Mouse (Mus musculus) hindbrain, embryonic 14.5 days (tissue): ENCODE results near the gene Hacl1. TPM values are rescaled to one million over a fixed set of nuclear protein-coding genes. Genes with fewer than 3 reads are reported as not detected.

ENCODE experiments used
- ATAC-seq: fragments of 200-750 bp; cut with Nextera tagmentation; 2 replicates; pipeline ENCODE4 v1.8.0; 2017; ENCODE audit warnings: moderate number of reproducible peaks, mild to moderate bottlenecking, moderate TSS enrichment, moderate library complexity; ENCODE audit not compliant: low FRiP score
- DNase-seq: peaks from one replicate; pipeline ENCODE4 v3.0.0-alpha.2; 2015; ENCODE audit warnings: low spot score
- H3K27ac ChIP-seq: fragments of 300-500 bp; sonication (generic); 2 replicates; pipeline ENCODE4 v1.5.1; 2014; ENCODE audit warnings: mild to moderate bottlenecking, moderate library complexity
- H3K27me3 ChIP-seq: fragments of 300-500 bp; sonication (generic); 2 replicates; pipeline ENCODE4 v1.6.1; 2014; ENCODE audit warnings: mild to moderate bottlenecking, low read length, mixed read lengths; ENCODE audit not compliant: control insufficient read depth, insufficient read depth
- H3K36me3 ChIP-seq: fragments of 300-500 bp; sonication (generic); replicated peaks from 2 replicates; pipeline ENCODE4 v1.6.1; 2014; ENCODE audit not compliant: control insufficient read depth, insufficient read depth
- H3K4me1 ChIP-seq: fragments of 300-500 bp; sonication (generic); replicated peaks from 2 replicates; pipeline ENCODE4 v1.6.1; 2014; ENCODE audit warnings: antibody characterized with exemption, low read length, mixed read lengths; ENCODE audit not compliant: control insufficient read depth, insufficient read depth
- H3K4me2 ChIP-seq: fragments of 300-500 bp; sonication (generic); replicated peaks from 2 replicates; pipeline ENCODE4 v1.6.1; 2014; ENCODE audit warnings: mild to moderate bottlenecking, moderate library complexity
- H3K4me3 ChIP-seq: fragments of 300-500 bp; sonication (generic); replicated peaks from 2 replicates; pipeline ENCODE4 v1.5.1; 2014; ENCODE audit warnings: mild to moderate bottlenecking, low read length
- H3K9ac ChIP-seq: fragments of 300-500 bp; sonication (generic); 2 replicates; pipeline ENCODE4 v1.6.1; 2014
- H3K9me3 ChIP-seq: fragments of 300-500 bp; sonication (generic); 2 replicates; pipeline ENCODE4 v1.6.1; 2016; ENCODE audit warnings: low read length; ENCODE audit not compliant: control insufficient read depth
- WGBS: fragments of 180-500 bp; shearing (Covaris S2); extraction: QIAGEN DNeasy Blood & Tissue Kit; methylation state at CpG from one replicate; pipeline ENCODE4 v1.1.7; 2014; 5-methylcytosine and 5-hydroxymethylcytosine counted together
- polyA plus RNA-seq: library from polyadenylated mRNA; unstranded; fragments of >200 nt; fragmentation: Nextera tagmentation; extraction: Ambion mirVana; gene quantifications from 2 replicates; pipeline ENCODE4 v1.2.1, GENCODE M21; 2014

Gene Hacl1
- polyA plus RNA-seq, 1 experiment from 2014 or later = 13.4 TPM

GRCm38 (mm10) chr14:31556526-31557260 is 84.4 kb downstream of the Hacl1 start:
- 86% methylated on average over 9 of the region's 9 CpGs for WGBS
- Histone ChIP-seq H3K4me1 (no peaks in the 10 kb centered on the region), H3K27ac (no peak overlapping the region), H3K4me3 (no peak overlapping the region), H3K36me3 (no peaks in the 10 kb centered on the region), H3K27me3 (no peaks in the 10 kb centered on the region), H3K4me2 (no peak overlapping the region), H3K9me3 (no peaks in the 10 kb centered on the region), H3K9ac (no peak overlapping the region)
- no peak for DNase-seq
- no peak for ATAC-seq

GRCm38 (mm10) chr14:31555963-31556434 is 85.1 kb downstream of the Hacl1 start:
- H3K4me3 ChIP-seq = no peak overlapping the region
- H3K9ac ChIP-seq = no peak overlapping the region
- ATAC-seq = no peak
- no peaks in the 10 kb centered on the region for H3K9me3 ChIP-seq
- no peak overlapping the region for H3K4me2 ChIP-seq
- H3K27ac ChIP-seq = no peak overlapping the region
- no peak for DNase-seq
- no peaks in the 10 kb centered on the region for H3K36me3 ChIP-seq
- no peaks in the 10 kb centered on the region for H3K27me3 ChIP-seq
- no peaks in the 10 kb centered on the region for H3K4me1 ChIP-seq
- WGBS = 77% methylated on average over 14 of the region's 14 CpGs

- WGBS = 92% methylated on average over 7 of the region's 7 CpGs
- H3K4me3 ChIP-seq = no peak overlapping the region
- no peaks in the 10 kb centered on the region for H3K4me1 ChIP-seq
Observed at GRCm38 (mm10) chr14:31555021-31555420, 86.1 kb downstream of the Hacl1 start.

More at GRCm38 (mm10) chr14:31555021-31555420, 86.1 kb downstream of the Hacl1 start:
- H3K36me3 ChIP-seq = no peaks in the 10 kb centered on the region
- H3K9me3 ChIP-seq = no peaks in the 10 kb centered on the region
- ATAC-seq (no peak), DNase-seq (no peak)
- H3K4me2 ChIP-seq = no peak overlapping the region
- H3K27ac ChIP-seq = no peak overlapping the region
- H3K9ac ChIP-seq = no peak overlapping the region
- no peaks in the 10 kb centered on the region for H3K27me3 ChIP-seq

Other genes starting within 250 kb of the Hacl1 start
- gene Sh3bp5, start 205.2 kb downstream of the Hacl1 start, polyA plus RNA-seq = 86.9 and 93.7 TPM in 2 replicates
- gene Eaf1, start 146.9 kb downstream of the Hacl1 start, polyA plus RNA-seq = 9.3 and 10.0 TPM in 2 replicates
- gene Mettl6, start 146.2 kb downstream of the Hacl1 start, polyA plus RNA-seq = 41.7 and 45.0 TPM in 2 replicates
- 0.16 and 0.24 TPM in 2 replicates for gene Colq, start 49.9 kb downstream of the Hacl1 start, polyA plus RNA-seq
- 1.5 TPM in 1 of 2 replicates, not detected in the other for gene Gm49387, start 408 bp downstream of the Hacl1 start, polyA plus RNA-seq
- gene Btd, start 258 bp downstream of the Hacl1 start, polyA plus RNA-seq = 20.3 and 20.9 TPM in 2 replicates
- 14.7 and 15.3 TPM in 2 replicates for gene Ankrd28, start 189.4 kb upstream of the Hacl1 start, polyA plus RNA-seq